Mouse (Mus musculus) midbrain, embryonic 10.5 days (tissue): Measurements from ENCODE around the gene Wipf1. TPM values are rescaled to one million over a fixed set of nuclear protein-coding genes. Genes with fewer than 3 reads are reported as not detected.

Source experiments
- DNase-seq: peaks from one replicate; pipeline ENCODE4 v3.0.0-alpha.2; 2017; ENCODE audit warnings: low spot score
- H3K27ac ChIP-seq: fragments of 300-500 bp; sonication (generic); replicated peaks from 2 replicates; pipeline ENCODE4 v1.5.1; 2016; ENCODE audit warnings: mild to moderate bottlenecking
- H3K27me3 ChIP-seq: fragments of 300-500 bp; sonication (generic); 2 replicates; pipeline ENCODE4 v1.6.1; 2016; ENCODE audit warnings: low read depth, mild to moderate bottlenecking; ENCODE audit not compliant: poor library complexity, severe bottlenecking
- H3K36me3 ChIP-seq: fragments of 300-500 bp; sonication (generic); 2 replicates; pipeline ENCODE4 v1.6.1; 2016; ENCODE audit warnings: mild to moderate bottlenecking, moderate library complexity
- H3K4me1 ChIP-seq: fragments of 300-500 bp; sonication (generic); 2 replicates; pipeline ENCODE4 v1.6.1; 2016
- H3K4me3 ChIP-seq: fragments of 300-500 bp; sonication (generic); 2 replicates; pipeline ENCODE4 v1.5.1; 2016; ENCODE audit warnings: mild to moderate bottlenecking, moderate library complexity
- H3K9me3 ChIP-seq: fragments of 300-500 bp; sonication (generic); replicated peaks from 2 replicates; pipeline ENCODE4 v1.6.1; 2016; ENCODE audit warnings: mild to moderate bottlenecking
- WGBS: fragments of 180-500 bp; shearing (Covaris S2); methylation state at CpG from one replicate; pipeline ENCODE4 v1.1.7; 2016; 5-methylcytosine and 5-hydroxymethylcytosine counted together
- polyA plus RNA-seq: library from polyadenylated mRNA; unstranded; fragments of >200 nt; fragmentation: Nextera tagmentation; extraction: Ambion mirVana; gene quantifications from 2 replicates; pipeline ENCODE4 v1.2.1, GENCODE M21; 2016

Gene Wipf1
- polyA plus RNA-seq, 1 experiment from 2014 or later = 7.6 TPM

DNA sequence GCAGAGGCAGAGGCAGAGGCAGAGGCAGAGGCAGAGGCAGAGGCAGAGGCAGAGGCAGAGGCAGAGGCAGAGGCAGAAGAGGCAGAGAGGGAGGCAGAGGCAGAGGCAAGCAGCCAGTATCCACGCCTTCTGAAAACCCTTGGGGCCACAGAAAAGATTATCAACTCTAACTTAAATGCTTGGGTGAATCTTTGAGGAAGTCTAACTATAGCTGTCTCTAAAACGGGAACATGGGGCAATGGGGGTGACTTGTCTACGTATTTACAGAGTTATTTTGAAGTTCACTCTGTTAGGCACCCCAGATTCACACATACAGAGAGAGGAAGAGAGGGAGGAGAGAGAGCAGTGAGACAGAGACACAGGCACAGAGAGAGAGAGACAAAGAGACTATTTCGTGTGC is 74.0 kb downstream of the Wipf1 start:
- peaks cover 8% of the 10 kb centered on the region for H3K4me1 ChIP-seq
- H3K4me3 ChIP-seq = no peak overlapping the region
- no peaks in the 10 kb centered on the region for H3K9me3 ChIP-seq
- no peak for DNase-seq
- 89% methylated on average over 4 of the region's 4 CpGs for WGBS
- no peaks in the 10 kb centered on the region for H3K27me3 ChIP-seq
- no peaks in the 10 kb centered on the region for H3K36me3 ChIP-seq
- no peak overlapping the region for H3K27ac ChIP-seq

DNA sequence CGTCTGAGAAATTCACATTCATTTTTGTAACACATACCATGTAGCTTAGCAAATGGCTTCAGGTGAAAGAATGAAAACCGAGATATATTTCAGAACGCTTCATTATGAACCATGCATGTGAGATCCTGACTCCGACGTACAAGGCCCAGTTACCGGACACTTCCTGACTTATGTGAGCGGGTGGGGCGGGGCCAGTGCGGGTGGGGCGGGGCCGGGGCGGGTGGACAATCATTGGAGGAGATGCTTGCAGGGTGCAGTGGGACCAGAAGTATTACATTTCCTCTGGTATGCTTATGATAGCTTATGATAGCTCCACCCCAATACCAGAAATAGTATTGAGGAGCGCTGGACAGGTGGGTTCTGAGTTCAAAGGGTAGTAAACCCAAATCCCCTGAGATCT is 74.9 kb downstream of the Wipf1 start:
- Histone ChIP-seq H3K27me3 (no peaks in the 10 kb centered on the region), H3K4me3 (no peak overlapping the region), H3K4me1 (peaks cover 13% of the 10 kb centered on the region), H3K27ac (no peak overlapping the region), H3K36me3 (no peaks in the 10 kb centered on the region), H3K9me3 (no peaks in the 10 kb centered on the region)
- no peak for DNase-seq
- WGBS = 93% methylated on average over 13 of the region's 13 CpGs

DNA sequence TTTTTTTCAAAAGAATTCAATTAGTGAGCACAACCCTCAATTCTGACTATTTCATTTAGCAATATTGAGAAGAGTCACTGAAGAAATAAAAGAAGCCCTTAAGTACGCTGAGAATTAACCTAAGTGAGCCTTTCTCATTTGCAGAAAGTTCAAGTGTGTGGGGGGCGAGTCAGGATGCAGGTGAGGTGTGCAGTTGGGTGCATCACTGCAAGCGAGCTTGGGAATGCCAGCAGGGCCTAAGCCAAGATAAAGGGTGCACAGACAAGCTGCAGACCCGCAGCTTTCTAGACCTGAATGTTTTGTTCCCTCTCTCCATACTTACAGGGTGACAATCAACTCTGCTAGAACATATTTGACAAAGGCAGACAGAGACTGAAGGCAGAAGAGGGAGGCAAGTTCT is 75.3 kb downstream of the Wipf1 start:
- H3K4me1 ChIP-seq = peaks cover 10% of the 10 kb centered on the region
- H3K4me3 ChIP-seq = no peak overlapping the region
- no peaks in the 10 kb centered on the region for H3K9me3 ChIP-seq
- no peak for DNase-seq
- H3K36me3 ChIP-seq = no peaks in the 10 kb centered on the region
- H3K27ac ChIP-seq = no peak overlapping the region
- WGBS = 82% methylated on average over 4 of the region's 4 CpGs
- H3K27me3 ChIP-seq = no peaks in the 10 kb centered on the region

DNA sequence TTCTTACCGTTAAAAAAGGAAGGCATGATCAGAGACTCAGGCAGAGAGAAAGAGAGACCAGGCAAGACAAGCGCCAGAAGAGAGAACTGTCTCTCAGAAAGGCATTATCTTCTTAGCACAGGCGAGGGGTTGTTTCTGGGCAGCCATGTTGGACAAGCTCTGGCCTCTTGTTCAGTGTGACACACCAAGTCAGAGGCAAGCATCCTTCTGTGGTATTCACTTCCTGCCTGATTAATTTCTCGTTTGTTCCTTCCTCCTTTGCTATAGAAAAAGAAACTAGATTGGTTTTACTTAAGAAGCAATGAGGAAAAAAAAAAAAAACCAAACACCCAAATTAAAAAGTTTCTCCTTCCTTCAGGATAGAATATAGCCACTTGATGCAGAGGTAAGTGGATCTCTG is 75.8 kb downstream of the Wipf1 start:
- H3K4me1 ChIP-seq = peaks cover 10% of the 10 kb centered on the region
- no peaks in the 10 kb centered on the region for H3K9me3 ChIP-seq
- no peak overlapping the region for H3K4me3 ChIP-seq
- WGBS = 81% methylated on average over 4 of the region's 4 CpGs
- DNase-seq = no peak
- H3K27me3 ChIP-seq = no peaks in the 10 kb centered on the region
- H3K36me3 ChIP-seq = no peaks in the 10 kb centered on the region
- H3K27ac ChIP-seq = no peak overlapping the region

GRCm38 (mm10) chr2:73453085-73453484 is 76.4 kb downstream of the Wipf1 start:
- no peak for DNase-seq
- Histone ChIP-seq H3K4me3 (no peak overlapping the region), H3K9me3 (no peaks in the 10 kb centered on the region), H3K27me3 (no peaks in the 10 kb centered on the region), H3K27ac (no peak overlapping the region), H3K4me1 (peaks cover 10% of the 10 kb centered on the region), H3K36me3 (no peaks in the 10 kb centered on the region)
- 81% methylated on average over 5 of the region's 5 CpGs for WGBS

- Histone ChIP-seq H3K9me3 (no peaks in the 10 kb centered on the region), H3K4me3 (no peak overlapping the region), H3K27ac (no peak overlapping the region), H3K36me3 (no peaks in the 10 kb centered on the region), H3K4me1 (peaks cover 10% of the 10 kb centered on the region), H3K27me3 (no peaks in the 10 kb centered on the region)
- 75% methylated on average over 7 of the region's 7 CpGs for WGBS
- no peak for DNase-seq
Observed at GRCm38 (mm10) chr2:73452556-73452955, 77.0 kb downstream of the Wipf1 start.

GRCm38 (mm10) chr2:73451541-73451940 is 78.0 kb downstream of the Wipf1 start:
- Histone ChIP-seq H3K27me3 (no peaks in the 10 kb centered on the region), H3K4me3 (no peak overlapping the region), H3K9me3 (no peaks in the 10 kb centered on the region), H3K27ac (no peak overlapping the region), H3K4me1 (peaks cover 10% of the 10 kb centered on the region), H3K36me3 (no peaks in the 10 kb centered on the region)
- 91% methylated on average over 3 of the region's 3 CpGs for WGBS
- no peak for DNase-seq

GRCm38 (mm10) chr2:73450172-73450715 is 79.3 kb downstream of the Wipf1 start:
- no peak overlapping the region for H3K4me3 ChIP-seq
- H3K27ac ChIP-seq = peak overlapping the region; percentile 23; the same call in 1 of the 2 replicates
- no peak for DNase-seq
- peaks cover 10% of the 10 kb centered on the region for H3K4me1 ChIP-seq
- no peaks in the 10 kb centered on the region for H3K36me3 ChIP-seq
- no peaks in the 10 kb centered on the region for H3K27me3 ChIP-seq
- H3K9me3 ChIP-seq = no peaks in the 10 kb centered on the region
- WGBS = 70% methylated on average over 6 of the region's 6 CpGs

DNA sequence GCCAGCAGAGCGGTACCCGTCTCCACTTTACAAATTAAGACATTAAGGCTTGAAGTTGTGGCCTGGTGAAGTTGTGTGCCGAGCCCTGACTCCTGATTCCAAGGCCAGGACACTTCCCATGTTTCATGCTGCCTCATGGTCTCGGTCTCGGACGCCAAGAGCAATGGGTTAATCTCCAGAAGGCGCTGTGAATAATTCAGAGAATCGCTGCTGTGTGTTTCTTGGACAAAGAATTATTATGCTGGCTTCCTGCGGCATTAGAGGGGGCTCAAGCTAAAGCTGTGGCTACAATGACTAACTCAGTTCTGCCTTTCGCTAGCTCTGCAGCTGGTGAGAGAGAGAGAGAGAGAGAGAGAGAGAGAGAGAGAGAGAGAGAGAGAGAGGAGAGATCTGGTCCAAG is 85.5 kb downstream of the Wipf1 start:
- Histone ChIP-seq H3K9me3 (no peaks in the 10 kb centered on the region), H3K36me3 (peaks cover 13% of the 10 kb centered on the region), H3K27me3 (no peaks in the 10 kb centered on the region), H3K4me1 (peaks cover 3% of the 10 kb centered on the region; the same call in 1 of the 2 replicates), H3K4me3 (no peak overlapping the region), H3K27ac (no peak overlapping the region)
- 87% methylated on average over 10 of the region's 10 CpGs for WGBS
- DNase-seq = no peak

DNA sequence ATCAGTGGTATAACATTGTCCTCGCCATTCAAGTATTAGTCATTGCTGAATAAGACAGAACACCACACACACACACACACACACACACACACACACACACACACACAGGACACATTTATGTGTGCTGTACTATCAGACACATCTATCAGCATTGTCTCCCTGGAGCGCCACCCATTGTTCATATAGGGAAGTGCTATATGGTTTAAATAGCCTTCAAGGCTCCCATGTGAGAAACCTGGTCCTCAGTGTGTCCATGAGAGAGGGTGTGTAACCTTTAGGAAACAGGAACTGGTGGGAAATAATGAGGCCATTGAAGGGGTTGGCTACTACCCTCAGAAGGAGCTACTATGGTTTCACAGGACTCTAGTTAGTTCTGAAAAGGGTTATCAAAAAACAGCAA is 87.5 kb downstream of the Wipf1 start:
- WGBS = 69% methylated on average over 2 of the region's 2 CpGs
- H3K9me3 ChIP-seq = no peaks in the 10 kb centered on the region

DNA sequence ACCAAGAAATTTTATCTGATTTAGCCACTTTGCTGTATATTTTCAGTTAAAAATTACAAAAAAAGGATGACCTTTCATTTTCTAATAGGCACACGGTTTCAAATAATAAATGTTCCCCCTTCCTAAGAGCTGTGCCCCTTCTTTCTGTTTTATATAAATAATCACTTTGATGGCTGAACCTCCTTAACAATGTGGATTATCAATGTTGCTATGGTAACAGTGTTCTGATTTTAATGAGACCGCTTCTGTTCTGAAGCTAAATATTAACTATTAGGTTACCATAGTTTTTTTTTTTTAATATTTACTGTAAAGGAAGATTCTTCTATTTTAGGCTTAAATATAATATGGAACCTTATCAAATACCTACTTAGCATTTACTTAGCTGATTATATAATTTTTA is 89.2 kb downstream of the Wipf1 start:
- H3K9me3 ChIP-seq = no peaks in the 10 kb centered on the region
- peaks cover 38% of the 10 kb centered on the region for H3K36me3 ChIP-seq
- no peak overlapping the region for H3K27ac ChIP-seq
- DNase-seq = no peak
- peaks cover 8% of the 10 kb centered on the region for H3K4me1 ChIP-seq
- 77% methylated on average over 2 of the region's 2 CpGs for WGBS
- no peak overlapping the region for H3K4me3 ChIP-seq
- H3K27me3 ChIP-seq = no peaks in the 10 kb centered on the region

More for the DNA sequence above, 87.5 kb downstream of the Wipf1 start:
- no peak overlapping the region for H3K27ac ChIP-seq
- no peaks in the 10 kb centered on the region for H3K27me3 ChIP-seq
- H3K4me3 ChIP-seq = no peak overlapping the region
- peaks cover 8% of the 10 kb centered on the region for H3K4me1 ChIP-seq
- H3K36me3 ChIP-seq = peaks cover 26% of the 10 kb centered on the region
- DNase-seq = no peak

- 44% methylated on average over 18 of the region's 18 CpGs for WGBS
- H3K27ac ChIP-seq = no peak overlapping the region
- H3K36me3 ChIP-seq = peaks cover 56% of the 10 kb centered on the region
Observed at GRCm38 (mm10) chr2:73436976-73437375, 92.6 kb downstream of the Wipf1 start.

DNA sequence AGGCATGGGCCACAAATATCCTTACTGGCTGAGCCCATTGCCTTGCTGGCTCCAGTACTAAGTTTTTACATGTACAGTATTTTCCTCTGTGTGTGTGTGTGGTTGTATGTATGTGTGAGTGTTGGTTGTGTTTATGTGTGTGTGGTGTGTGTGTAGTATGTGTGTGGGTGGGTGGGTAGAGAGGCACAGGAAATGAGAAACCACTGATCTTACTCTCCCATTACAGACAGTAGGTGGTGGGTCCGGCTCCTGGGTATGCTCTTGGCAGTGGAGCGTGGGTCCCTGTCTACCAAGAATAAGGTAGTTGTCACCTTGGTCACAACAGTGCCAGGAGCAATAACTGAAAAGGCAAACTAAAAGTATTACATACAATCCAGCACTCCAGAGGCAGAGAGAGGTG is 93.7 kb downstream of the Wipf1 start:
- DNase-seq = no peak
- WGBS = 96% methylated on average over 2 of the region's 2 CpGs
- H3K27me3 ChIP-seq = no peaks in the 10 kb centered on the region

More at GRCm38 (mm10) chr2:73436976-73437375, 92.6 kb downstream of the Wipf1 start:
- H3K9me3 ChIP-seq = no peaks in the 10 kb centered on the region
- DNase-seq = no peak
- peaks cover 11% of the 10 kb centered on the region for H3K4me1 ChIP-seq
- no peak overlapping the region for H3K4me3 ChIP-seq
- H3K27me3 ChIP-seq = no peaks in the 10 kb centered on the region

DNA sequence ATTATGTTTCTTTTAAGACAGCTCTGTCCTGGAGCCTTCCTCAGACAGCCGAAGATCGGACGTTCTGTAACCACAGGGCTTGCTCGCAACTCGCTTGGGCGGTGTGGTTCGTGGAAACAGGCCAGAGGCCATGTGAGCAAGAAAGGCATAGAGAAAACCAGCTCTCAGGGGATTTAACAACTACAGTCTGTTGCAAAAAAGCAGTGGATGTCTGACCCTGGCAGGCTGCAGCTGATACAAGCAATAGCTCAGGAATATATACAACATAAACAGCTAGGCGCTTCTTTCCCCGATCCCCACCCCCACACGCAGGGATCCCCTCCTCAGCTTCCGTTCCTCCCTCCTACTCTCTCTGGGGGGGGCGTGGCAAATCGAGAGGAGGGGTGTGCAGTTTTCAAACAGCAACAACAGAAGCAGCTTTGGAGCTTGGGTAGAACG is 97.6 kb downstream of the Wipf1 start:
- Histone ChIP-seq H3K36me3 (peaks cover 37% of the 10 kb centered on the region), H3K27ac (peak overlapping the region; percentile 38; the same call in 1 of the 2 replicates), H3K4me3 (peak overlapping the region; percentile 28; the same call in 1 of the 2 replicates), H3K27me3 (no peaks in the 10 kb centered on the region), H3K9me3 (no peaks in the 10 kb centered on the region), H3K4me1 (peaks cover 5% of the 10 kb centered on the region)
- DNase-seq = peak; percentile 21
- 36% methylated on average over 14 of the region's 14 CpGs for WGBS

More for the DNA sequence above, 93.7 kb downstream of the Wipf1 start:
- Histone ChIP-seq H3K4me3 (no peak overlapping the region), H3K4me1 (peaks cover 14% of the 10 kb centered on the region), H3K27ac (no peak overlapping the region), H3K9me3 (no peaks in the 10 kb centered on the region), H3K36me3 (peaks cover 58% of the 10 kb centered on the region)
